ENCODE assay signal across 11 mouse cellular contexts in genomic region chr17:29769143-29769542, GRCm38 (mm10). TPM values are rescaled to one million over a fixed set of nuclear protein-coding genes. Genes with fewer than 3 reads are reported as not detected.
DNase-seq lines count a peak whose midpoint lies in the region; ATAC-seq and TF ChIP-seq lines count a peak whose summit lies in the region.
"Had no signal": no experiment of that assay in that cellular context is flagged by ENCODE, and none has a peak within 500 bp of the region (broad histone marks: within the 10 kb centered on the region; RNA-seq: fewer than 3 reads in every experiment).

No protein-coding gene starts in this region.

- H3K4me2 ChIP-seq in heart, postnatal 0 days (ENCODE audit: low read depth, low read length) = no peak overlapping the region
- no peak overlapping the region for H3K4me2 ChIP-seq in embryonic facial prominence, embryonic 11.5 days (ENCODE audit: low read depth, low read length)
- H3K4me2 ChIP-seq in intestine, postnatal 0 days (replicated peaks; ENCODE audit: low read depth) = no peak overlapping the region
- H3K4me2 ChIP-seq: intestine, embryonic 15.5 days had no signal

- H3K9ac ChIP-seq in heart, postnatal 0 days (replicated peaks; ENCODE audit: low read depth, low read length) = no peak overlapping the region
- H3K9ac ChIP-seq in embryonic facial prominence, embryonic 11.5 days (replicated peaks; ENCODE audit: low read length) = no peak overlapping the region
- H3K9ac ChIP-seq in intestine, postnatal 0 days (ENCODE audit: low read depth, low read length) = no peak overlapping the region
- H3K9ac ChIP-seq: intestine, embryonic 15.5 days had no signal

- no peak for TF ChIP-seq CTCF in heart, postnatal 0 days (IDR thresholded peaks at IDR 0.05; ENCODE audit: low read depth)
- TF ChIP-seq CTCF in intestine, postnatal 0 days (IDR thresholded peaks at IDR 0.05; ENCODE audit: low read depth) = no peak

- H3K4me3 ChIP-seq in heart, postnatal 0 days (ENCODE audit: low read depth, low read length) = no peak overlapping the region
- no peak overlapping the region for H3K4me3 ChIP-seq in embryonic facial prominence, embryonic 11.5 days (ENCODE audit: low read depth, low read length)
- H3K4me3 ChIP-seq in intestine, postnatal 0 days (ENCODE audit: low read depth, low read length) = no peak overlapping the region
- no peak overlapping the region for H3K4me3 ChIP-seq in midbrain, embryonic 10.5 days
- H3K4me3 ChIP-seq: heart, embryonic 10.5 days; intestine, embryonic 15.5 days had no signal

- no peaks in the 10 kb centered on the region for H3K4me1 ChIP-seq in heart, postnatal 0 days (ENCODE audit: control insufficient read depth, insufficient read depth)
- H3K4me1 ChIP-seq in embryonic facial prominence, embryonic 11.5 days (ENCODE audit: control insufficient read depth, insufficient read depth, low read length) = no peaks in the 10 kb centered on the region
- H3K4me1 ChIP-seq in intestine, postnatal 0 days (replicated peaks; ENCODE audit: control insufficient read depth, insufficient read depth, low read length) = no peaks in the 10 kb centered on the region
- H3K4me1 ChIP-seq in midbrain, embryonic 10.5 days = 0 out of 2 replicates have a peak, but pooled peaks cover 2% of the 10 kb centered on the region

- no peak for TF ChIP-seq EP300 in heart, postnatal 0 days (IDR thresholded peaks at IDR 0.05; ENCODE audit: low read depth)

- ATAC-seq in heart, postnatal 0 days (ENCODE audit: insufficient read depth, low read depth) = no peak
- ATAC-seq in embryonic facial prominence, embryonic 11.5 days (replicated peaks; ENCODE audit: insufficient number of reproducible peaks, low FRiP score, low TSS enrichment, low read depth) = no peak
- peak; percentile 67 for ATAC-seq in megakaryocyte progenitor cell, adult 5-6 weeks (replicated peaks; ENCODE audit: poor library complexity)
- ATAC-seq in intestine, postnatal 0 days = no peak
- ATAC-seq: intestine, embryonic 15.5 days had no signal

- no peaks in the 10 kb centered on the region for H3K27me3 ChIP-seq in heart, postnatal 0 days (ENCODE audit: control insufficient read depth, insufficient read depth, low read length)
- no peaks in the 10 kb centered on the region for H3K27me3 ChIP-seq in embryonic facial prominence, embryonic 11.5 days (ENCODE audit: control insufficient read depth, insufficient read depth, low read length)
- no peaks in the 10 kb centered on the region for H3K27me3 ChIP-seq in intestine, postnatal 0 days (replicated peaks; ENCODE audit: control insufficient read depth, insufficient read depth, low read length)
- H3K27me3 ChIP-seq in midbrain, embryonic 10.5 days (ENCODE audit: low read depth, poor library complexity, severe bottlenecking) = peaks cover 7% of the 10 kb centered on the region; the same call in 1 of the 2 replicates
- H3K27me3 ChIP-seq: intestine, embryonic 15.5 days had no signal

- H3K36me3 ChIP-seq in heart, postnatal 0 days (replicated peaks; ENCODE audit: control insufficient read depth, insufficient read depth, low read length) = no peaks in the 10 kb centered on the region
- no peaks in the 10 kb centered on the region for H3K36me3 ChIP-seq in embryonic facial prominence, embryonic 11.5 days (replicated peaks; ENCODE audit: control insufficient read depth, insufficient read depth, low read depth, low read length)
- no peaks in the 10 kb centered on the region for H3K36me3 ChIP-seq in intestine, postnatal 0 days (ENCODE audit: control insufficient read depth, insufficient read depth)
- no peaks in the 10 kb centered on the region for H3K36me3 ChIP-seq in midbrain, embryonic 10.5 days
- H3K36me3 ChIP-seq: heart, embryonic 10.5 days; intestine, embryonic 15.5 days had no signal

- peak overlapping the region; percentile 63; the same call in 1 of the 2 replicates for H3K27ac ChIP-seq in heart, postnatal 0 days (ENCODE audit: low read depth)
- no peak overlapping the region for H3K27ac ChIP-seq in embryonic facial prominence, embryonic 11.5 days (replicated peaks; ENCODE audit: low read depth, low read length)
- no peak overlapping the region for H3K27ac ChIP-seq in intestine, postnatal 0 days (ENCODE audit: low read depth, low read length)
- H3K27ac ChIP-seq in midbrain, embryonic 10.5 days (replicated peaks) = no peak overlapping the region
- H3K27ac ChIP-seq: heart, embryonic 10.5 days; intestine, embryonic 15.5 days had no signal

- no peaks in the 10 kb centered on the region for H3K9me3 ChIP-seq in heart, postnatal 0 days (replicated peaks; ENCODE audit: control insufficient read depth, low read length)
- no peaks in the 10 kb centered on the region for H3K9me3 ChIP-seq in embryonic facial prominence, embryonic 11.5 days (replicated peaks; ENCODE audit: control insufficient read depth, low read length)
- H3K9me3 ChIP-seq in intestine, postnatal 0 days (ENCODE audit: control insufficient read depth) = no peaks in the 10 kb centered on the region
- no peaks in the 10 kb centered on the region for H3K9me3 ChIP-seq in midbrain, embryonic 10.5 days (replicated peaks)
- H3K9me3 ChIP-seq: heart, embryonic 10.5 days; intestine, embryonic 15.5 days had no signal

- 59% methylated on average over 7 of the region's 7 CpGs for WGBS in heart, postnatal 0 days
- WGBS in embryonic facial prominence, embryonic 11.5 days = 56% methylated on average over 7 of the region's 7 CpGs
- 48% methylated on average over 7 of the region's 7 CpGs for WGBS in intestine, postnatal 0 days
- WGBS in midbrain, embryonic 10.5 days = 76% methylated on average over 7 of the region's 7 CpGs

- no peak for DNase-seq in heart, postnatal 0 days (ENCODE audit: low spot score)
- no peak for DNase-seq in heart, adult 11 months
- DNase-seq in embryonic facial prominence, embryonic 11.5 days (ENCODE audit: low spot score) = peak; percentile 21
- peak; percentile 88 to 93 for DNase-seq in thymus, postnatal 10 days (ENCODE audit: low spot score in 2 of 2)
- DNase-seq in kidney, postnatal 14 days = no peak
- DNase-seq in midbrain, embryonic 10.5 days (ENCODE audit: low spot score) = no peak
- DNase-seq: retina, postnatal 1 day had no signal

RNA-seq across cellular contexts. Expression of gene Ccdc167, which starts 52.3 kb away (rescaled TPM):
- total RNA-seq in heart, postnatal 0 days (2014; rRNA removed; ENCODE audit: low replicate concordance) = 6.4 and 6.8 TPM in 2 replicates
- polyA plus RNA-seq in heart, postnatal 0 days (2015; fragmentation: Nextera tagmentation; extraction: Ambion mirVana) = 8.2 and 9.9 TPM in 2 replicates
- 13.8 and 15.2 TPM in 2 replicates for polyA plus RNA-seq in embryonic facial prominence, embryonic 11.5 days (2014; fragmentation: Nextera tagmentation; extraction: Ambion mirVana)
- 19.1 and 20.1 TPM in 2 replicates for total RNA-seq in megakaryocyte progenitor cell, adult 5-6 weeks (2015)
- 6.3 and 11.3 TPM in 2 replicates for total RNA-seq in megakaryocyte progenitor cell, adult 5-6 weeks (2017)
- 5.9 and 6.6 TPM in 2 replicates for polyA plus RNA-seq in intestine, postnatal 0 days (2015; fragmentation: Nextera tagmentation; extraction: Ambion mirVana)
- polyA plus RNA-seq in midbrain, embryonic 10.5 days (2016; fragmentation: Nextera tagmentation; extraction: Ambion mirVana) = 15.1 and 16.2 TPM in 2 replicates

Comparison
In these comparisons a context has a peak if more than half of its experiments do, and no peak if none do; other contexts are left out.
1. DNase-seq: peak in embryonic facial prominence, embryonic 11.5 days (single experiment) and thymus, postnatal 10 days (2 of 2); none in heart, postnatal 0 days (single experiment), heart, adult 11 months (single experiment), kidney, postnatal 14 days (single experiment) and midbrain, embryonic 10.5 days (single experiment).